Comparison of ENCODE assay signal across 14 mouse cellular contexts in the genomic region with DNA sequence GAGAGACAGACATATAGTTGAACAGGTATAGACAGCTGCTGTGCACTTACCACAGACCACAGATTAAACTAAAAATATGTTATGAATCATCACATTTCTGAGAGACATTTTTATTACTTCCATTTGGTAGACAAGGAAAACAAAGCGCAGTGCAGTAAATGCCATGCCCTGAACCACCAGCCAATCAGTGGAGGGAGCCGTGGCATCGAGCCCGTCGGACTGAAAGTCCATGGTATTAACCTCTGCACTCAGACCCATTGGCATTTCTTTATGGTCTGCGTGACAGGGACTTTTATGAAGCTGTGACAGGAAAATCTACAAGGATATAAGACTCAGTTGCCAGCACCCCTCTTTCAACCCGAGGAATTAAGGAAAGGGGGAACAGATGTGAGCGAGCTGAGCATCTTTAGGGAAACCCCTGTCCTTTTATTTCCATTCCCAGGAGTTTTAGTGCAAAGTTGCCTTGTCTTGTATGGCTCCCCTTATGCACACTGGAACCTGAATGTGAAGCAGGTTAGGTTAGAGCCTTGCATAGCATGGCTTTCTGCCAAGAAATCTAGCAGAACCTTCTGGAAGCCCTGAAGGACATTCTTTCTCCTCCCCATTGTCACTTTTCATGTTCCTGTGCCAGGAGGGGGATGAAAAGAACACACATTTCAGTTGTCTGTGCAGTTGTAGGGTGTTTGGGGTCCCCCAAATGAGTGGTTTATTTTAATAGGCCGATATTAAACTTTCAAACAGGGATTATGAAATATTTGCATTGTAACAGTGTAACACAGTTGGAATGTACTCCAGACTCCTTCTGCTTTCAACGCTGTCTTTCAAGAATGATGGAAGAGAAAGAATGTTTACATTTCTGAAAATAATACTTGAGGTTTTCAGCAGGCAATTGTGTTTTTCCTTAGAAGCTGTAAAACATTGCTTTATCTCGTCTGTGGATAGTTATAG.
DNase-seq lines count a peak whose midpoint lies in the region; ATAC-seq lines count a peak whose summit lies in the region.
"Had no signal": no experiment of that assay in that cellular context is flagged by ENCODE, and none has a peak within 500 bp of the region (broad histone marks: within the 10 kb centered on the region; RNA-seq: fewer than 3 reads in every experiment).

No protein-coding gene starts in this region.

- peaks cover 20% of the 10 kb centered on the region for H3K4me1 ChIP-seq in forebrain, embryonic 12.5 days
- H3K4me1 ChIP-seq in forebrain, embryonic 13.5 days: peaks cover 27% of the 10 kb centered on the region
- peaks cover 11% of the 10 kb centered on the region for H3K4me1 ChIP-seq in limb, embryonic 15.5 days
- H3K4me1 ChIP-seq: liver, embryonic 15.5 days had no signal

- DNase-seq in urinary bladder, postnatal 25 days (ENCODE audit: low spot score): peak; percentile 18
- no peak for DNase-seq in urinary bladder, adult 2 months (ENCODE audit: low spot score)
- no peak for DNase-seq in embryo, embryonic 10.5 days (ENCODE audit: low spot score)
- DNase-seq in right cerebral cortex, postnatal 36 days (ENCODE audit: low spot score in 2 of 2): no peak
- no peak for DNase-seq in frontal cortex, postnatal 25 days (ENCODE audit: low spot score in 2 of 2)
- DNase-seq: gastrocnemius, postnatal 14 days; heart, postnatal 36 days; kidney, postnatal 4 days; retina, postnatal 1 day had no signal

- H3K9ac ChIP-seq in forebrain, embryonic 12.5 days: no peak overlapping the region
- H3K9ac ChIP-seq in forebrain, embryonic 13.5 days: no peak overlapping the region
- H3K9ac ChIP-seq in limb, embryonic 15.5 days: no peak overlapping the region
- H3K9ac ChIP-seq: liver, embryonic 15.5 days had no signal

- H3K27ac ChIP-seq in forebrain, embryonic 12.5 days: peak overlapping the region; percentile 32; the same call in 1 of the 2 replicates
- H3K27ac ChIP-seq in forebrain, embryonic 13.5 days: no peak overlapping the region
- H3K27ac ChIP-seq in limb, embryonic 15.5 days: 0 out of 2 replicates have a peak overlapping the region, but pooled peaks have one; percentile 47
- H3K27ac ChIP-seq: forebrain, embryonic 10.5 days; liver, embryonic 15.5 days had no signal

- H3K4me3 ChIP-seq in forebrain, embryonic 12.5 days (replicated peaks): no peak overlapping the region
- no peak overlapping the region for H3K4me3 ChIP-seq in forebrain, embryonic 13.5 days
- no peak overlapping the region for H3K4me3 ChIP-seq in limb, embryonic 15.5 days
- H3K4me3 ChIP-seq: forebrain, embryonic 10.5 days; liver, embryonic 15.5 days had no signal

- H3K27me3 ChIP-seq in forebrain, embryonic 12.5 days: no peaks in the 10 kb centered on the region
- H3K27me3 ChIP-seq in forebrain, embryonic 13.5 days: no peaks in the 10 kb centered on the region
- H3K27me3 ChIP-seq in limb, embryonic 15.5 days: peaks cover 5% of the 10 kb centered on the region; the same call in 1 of the 2 replicates
- H3K27me3 ChIP-seq: liver, embryonic 15.5 days had no signal

- no peaks in the 10 kb centered on the region; the same call in 1 of the 2 replicates for H3K36me3 ChIP-seq in forebrain, embryonic 12.5 days (replicated peaks)
- no peaks in the 10 kb centered on the region for H3K36me3 ChIP-seq in forebrain, embryonic 13.5 days (ENCODE audit: poor library complexity, severe bottlenecking)
- no peaks in the 10 kb centered on the region for H3K36me3 ChIP-seq in limb, embryonic 15.5 days
- H3K36me3 ChIP-seq: liver, embryonic 15.5 days had no signal

- WGBS in forebrain, embryonic 12.5 days: 86% methylated on average over 11 of the region's 11 CpGs
- 89% methylated on average over 11 of the region's 11 CpGs for WGBS in forebrain, embryonic 13.5 days
- 34% methylated on average over 11 of the region's 11 CpGs for WGBS in limb, embryonic 15.5 days

- no peak for ATAC-seq in forebrain, embryonic 12.5 days (ENCODE audit: low FRiP score)
- ATAC-seq in forebrain, embryonic 13.5 days: no peak
- no peak; the same call in 1 of the 2 replicates for ATAC-seq in limb, embryonic 15.5 days (ENCODE audit: insufficient number of reproducible peaks, low FRiP score, low TSS enrichment, low read depth)

- no peaks in the 10 kb centered on the region for H3K9me3 ChIP-seq in forebrain, embryonic 12.5 days
- no peaks in the 10 kb centered on the region for H3K9me3 ChIP-seq in forebrain, embryonic 13.5 days (replicated peaks)
- H3K9me3 ChIP-seq in limb, embryonic 15.5 days: no peaks in the 10 kb centered on the region
- H3K9me3 ChIP-seq: forebrain, embryonic 10.5 days; liver, embryonic 15.5 days had no signal

- H3K4me2 ChIP-seq in forebrain, embryonic 12.5 days: no peak overlapping the region
- H3K4me2 ChIP-seq in forebrain, embryonic 13.5 days: no peak overlapping the region
- no peak overlapping the region for H3K4me2 ChIP-seq in limb, embryonic 15.5 days
- H3K4me2 ChIP-seq: liver, embryonic 15.5 days had no signal
